Mouse (Mus musculus) MEL (cell line): ENCODE results near the gene Dus4l.

ENCODE experiments used
- CHD2 ChIP-seq: IDR thresholded peaks from 2 replicates; pipeline ENCODE4 v1.6.1; 2011; ENCODE audit warnings: low read length, improper control_type of control experiment
- GATA1 ChIP-seq: IDR thresholded peaks from 2 replicates; pipeline ENCODE4 v1.6.1; 2011; ENCODE audit warnings: low read depth, low read length, improper control_type of control experiment
- MAX ChIP-seq: IDR thresholded peaks from 2 replicates; pipeline ENCODE4 v1.6.1; 2011; ENCODE audit warnings: low read length, improper control_type of control experiment
- NELFE ChIP-seq: IDR thresholded peaks from 2 replicates; pipeline ENCODE4 v1.6.1; 2011; ENCODE audit warnings: low read depth, low read length, improper control_type of control experiment
- POLR2A ChIP-seq, 2 experiments: IDR thresholded peaks; 2 replicates each; pipeline ENCODE4 v1.6.1; 2011 to 2012; ENCODE audit warnings: low read length in 2 of 2, mild to moderate bottlenecking in 2 of 2, control low read depth in 1 of 2, improper control_type of control experiment in 1 of 2, low read depth in 1 of 2, moderate library complexity in 1 of 2; ENCODE audit not compliant: control insufficient read depth in 1 of 2, insufficient read depth in 1 of 2, poor library complexity in 1 of 2

GRCm38 (mm10) chr12:31594296-31594695 is 60.3 kb downstream of the Dus4l start:
- TF ChIP-seq POLR2A (IDR thresholded peaks at IDR 0.05; ENCODE audit: control insufficient read depth in 1 of 2, insufficient read depth in 1 of 2, low read depth in 1 of 2, low read length in 2 of 2, poor library complexity in 1 of 2) (no peak), NELFE (no peak), MAX (no peak), GATA1 (no peak), CHD2 (no peak)
